Mouse (Mus musculus) ES-Bruce4 (cell line): ENCODE measurements around the gene Lrrc28. TPM values are rescaled to one million over a fixed set of nuclear protein-coding genes. Genes with fewer than 3 reads are reported as not detected.

Experiments used
- H3K27ac ChIP-seq: 2 replicates; pipeline ENCODE4 v1.5.1; 2012; ENCODE audit warnings: low read length, inconsistent platforms; ENCODE audit not compliant: insufficient read depth
- H3K27me3 ChIP-seq: 2 replicates; pipeline ENCODE4 v1.6.1; 2012; ENCODE audit warnings: mild to moderate bottlenecking, low read length, inconsistent platforms; ENCODE audit not compliant: control insufficient read depth, poor library complexity, insufficient read depth, severe bottlenecking
- H3K36me3 ChIP-seq: 2 replicates; pipeline ENCODE4 v1.6.1; 2012; ENCODE audit warnings: inconsistent platforms, mild to moderate bottlenecking, low read length, moderate library complexity; ENCODE audit not compliant: control insufficient read depth, poor library complexity, insufficient read depth, severe bottlenecking
- H3K4me1 ChIP-seq: one replicate; pipeline ENCODE4 v1.8.1; 2011; ENCODE audit warnings: low read length; ENCODE audit not compliant: control insufficient read depth, insufficient read depth
- H3K4me3 ChIP-seq: 2 replicates; pipeline ENCODE4 v1.5.1; 2011; ENCODE audit warnings: low read depth, mild to moderate bottlenecking, low read length
- H3K9ac ChIP-seq: 2 replicates; pipeline ENCODE4 v1.6.1; 2012; ENCODE audit warnings: low read depth, mild to moderate bottlenecking, inconsistent platforms; ENCODE audit not compliant: poor library complexity, severe bottlenecking
- H3K9me3 ChIP-seq: replicated peaks from 2 replicates; pipeline ENCODE4 v1.6.1; 2012; ENCODE audit warnings: mild to moderate bottlenecking, low read length, inconsistent platforms; ENCODE audit not compliant: control insufficient read depth, poor library complexity, insufficient read depth, severe bottlenecking
- CTCF ChIP-seq: IDR thresholded peaks from one replicate; pipeline ENCODE4 v1.8.1; 2011; ENCODE audit warnings: low read depth, low read length
- EP300 ChIP-seq: IDR thresholded peaks from 2 replicates; pipeline ENCODE4 v1.6.1; 2011; ENCODE audit warnings: low read depth, low read length; ENCODE audit not compliant: insufficient read depth
- POLR2A ChIP-seq: IDR thresholded peaks from one replicate; pipeline ENCODE4 v1.8.1; 2011; ENCODE audit warnings: low read length; ENCODE audit not compliant: insufficient read depth
- polyA plus RNA-seq: library from polyadenylated mRNA; stranded (reverse); fragments of >200 nt; gene quantifications from 2 replicates; pipeline ENCODE4 v1.2.4, GENCODE M21; 2011; ENCODE audit warnings: low read depth; ENCODE audit not compliant: missing spikeins, insufficient read depth, insufficient read length

The Lrrc28 gene
- polyA plus RNA-seq, 1 experiment, result 34.5 TPM

- peaks cover 2% of the 10 kb centered on the region for H3K4me1 ChIP-seq
- no peak overlapping the region for H3K9ac ChIP-seq
- H3K27me3 ChIP-seq, result no peaks in the 10 kb centered on the region
- no peak overlapping the region for H3K27ac ChIP-seq
- no peaks in the 10 kb centered on the region for H3K9me3 ChIP-seq
- H3K4me3 ChIP-seq, result no peak overlapping the region
- no peaks in the 10 kb centered on the region for H3K36me3 ChIP-seq
- TF ChIP-seq POLR2A (no peak), EP300 (no peak), CTCF (no peak)
These were observed 7.1 kb upstream of the Lrrc28 start for GRCm38 (mm10) chr7:67652211-67652610.

DNA sequence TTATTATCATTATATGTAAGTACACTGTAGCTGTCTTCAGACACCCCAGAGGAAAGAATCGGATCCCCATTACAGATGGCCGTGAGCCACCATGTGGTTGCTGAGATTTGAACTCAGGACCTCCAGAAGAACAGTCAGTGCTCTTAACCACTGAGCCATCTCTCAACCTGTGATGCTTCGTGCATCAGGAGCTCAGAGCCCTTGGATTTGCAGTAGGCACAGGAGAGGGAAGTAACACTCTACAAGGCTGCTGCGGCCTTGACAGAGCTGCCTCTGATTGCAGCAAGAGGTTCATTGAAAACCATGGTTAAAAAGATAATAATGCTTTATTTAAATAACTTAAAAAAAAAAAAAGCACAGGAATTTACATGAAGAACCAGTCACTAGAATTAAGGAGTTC lies 3.3 kb upstream of the Lrrc28 start:
- Histone ChIP-seq H3K4me1 (peaks cover 2% of the 10 kb centered on the region), H3K27ac (no peak overlapping the region), H3K4me3 (peak overlapping the region; percentile 35; the same call in 1 of the 2 replicates), H3K9me3 (no peaks in the 10 kb centered on the region), H3K27me3 (no peaks in the 10 kb centered on the region), H3K36me3 (no peaks in the 10 kb centered on the region), H3K9ac (peak overlapping the region; percentile 96; the same call in 1 of the 2 replicates)
- TF ChIP-seq EP300, result no peak
- TF ChIP-seq POLR2A, result no peak
- TF ChIP-seq CTCF, result no peak

- peak within 1 kb of the TSS; percentile 92 for H3K4me3 ChIP-seq
- no peaks in the 10 kb centered on the region for H3K36me3 ChIP-seq
- no peaks in the 10 kb centered on the region for H3K27me3 ChIP-seq
- TF ChIP-seq POLR2A (no peak), CTCF (no peak), EP300 (no peak)
- peaks cover 2% of the 10 kb centered on the region for H3K4me1 ChIP-seq
- peak within 1 kb of the TSS; percentile 96 for H3K9ac ChIP-seq
- peak within 1 kb of the TSS; percentile 81 for H3K27ac ChIP-seq
- H3K9me3 ChIP-seq, result no peaks in the 10 kb centered on the region
These were observed 2.2 kb upstream of the Lrrc28 start, which contains the start of gene Ttc23 for GRCm38 (mm10) chr7:67647277-67647676. Gene Ttc23, plus strand, starts transcription at chr7:67647410.

- peak overlapping the region; percentile 68 for H3K9ac ChIP-seq
- no peaks in the 10 kb centered on the region for H3K9me3 ChIP-seq
- no peaks in the 10 kb centered on the region for H3K27me3 ChIP-seq
- H3K27ac ChIP-seq, result peak overlapping the region; percentile 66
- peaks cover 2% of the 10 kb centered on the region for H3K4me1 ChIP-seq
- no peaks in the 10 kb centered on the region for H3K36me3 ChIP-seq
- H3K4me3 ChIP-seq, result peak overlapping the region; percentile 91
- TF ChIP-seq EP300 (no peak), CTCF (no peak), POLR2A (no peak)
These were observed 1.1 kb upstream of the Lrrc28 start for GRCm38 (mm10) chr7:67646131-67646530.

DNA sequence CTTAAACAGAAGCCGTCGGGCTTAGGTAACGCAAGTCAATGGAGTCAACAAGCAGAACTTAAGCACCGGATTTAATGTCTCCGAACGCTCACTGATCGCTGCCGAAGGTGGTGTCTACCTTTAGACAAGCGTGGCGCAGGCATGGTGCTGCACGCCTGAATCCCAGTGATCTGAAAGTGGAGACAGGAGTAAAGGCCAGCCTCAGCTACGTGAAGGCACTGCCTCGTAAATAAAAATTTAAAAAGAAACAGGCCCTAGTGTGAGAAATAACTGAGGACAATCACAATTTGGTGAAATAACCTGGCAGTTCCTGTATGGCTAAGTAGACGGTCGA lies 580 bp upstream of the Lrrc28 start:
- Histone ChIP-seq H3K27me3 (no peaks in the 10 kb centered on the region), H3K4me1 (peaks cover 2% of the 10 kb centered on the region), H3K9ac (peak overlapping the region; percentile 68), H3K4me3 (peak overlapping the region; percentile 91), H3K36me3 (no peaks in the 10 kb centered on the region), H3K9me3 (no peaks in the 10 kb centered on the region), H3K27ac (peak overlapping the region; percentile 66; the same call in 1 of the 2 replicates)
- TF ChIP-seq EP300, result no peak
- no peak for TF ChIP-seq CTCF
- TF ChIP-seq POLR2A, result no peak

DNA sequence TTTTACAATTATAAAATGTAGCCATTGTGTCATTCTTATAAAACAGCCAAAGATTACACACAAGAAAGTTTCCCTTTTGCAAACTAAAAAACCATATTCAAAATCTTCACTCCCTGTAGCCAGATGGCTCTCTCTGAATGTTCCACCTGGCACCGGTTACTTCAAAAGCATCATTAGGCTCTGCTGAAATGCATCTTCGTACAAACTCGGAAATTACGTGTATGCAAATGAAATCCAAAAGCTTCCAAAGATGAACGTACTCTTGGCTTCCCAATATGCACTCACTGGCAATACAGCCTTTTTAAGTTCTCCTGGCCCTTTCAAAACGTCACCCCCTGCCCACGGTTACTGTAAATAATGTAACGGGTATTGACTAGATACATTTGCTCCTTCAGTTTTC lies 777 bp downstream of the Lrrc28 start:
- Histone ChIP-seq H3K4me1 (peaks cover 2% of the 10 kb centered on the region), H3K27me3 (no peaks in the 10 kb centered on the region), H3K9me3 (no peaks in the 10 kb centered on the region), H3K4me3 (no peak overlapping the region), H3K9ac (peak overlapping the region; percentile 89), H3K27ac (no peak overlapping the region), H3K36me3 (no peaks in the 10 kb centered on the region)
- TF ChIP-seq POLR2A, result no peak
- no peak for TF ChIP-seq EP300
